Mouse (Mus musculus): ENCODE measurements around the gene Stk10.

Gene Stk10

DNA sequence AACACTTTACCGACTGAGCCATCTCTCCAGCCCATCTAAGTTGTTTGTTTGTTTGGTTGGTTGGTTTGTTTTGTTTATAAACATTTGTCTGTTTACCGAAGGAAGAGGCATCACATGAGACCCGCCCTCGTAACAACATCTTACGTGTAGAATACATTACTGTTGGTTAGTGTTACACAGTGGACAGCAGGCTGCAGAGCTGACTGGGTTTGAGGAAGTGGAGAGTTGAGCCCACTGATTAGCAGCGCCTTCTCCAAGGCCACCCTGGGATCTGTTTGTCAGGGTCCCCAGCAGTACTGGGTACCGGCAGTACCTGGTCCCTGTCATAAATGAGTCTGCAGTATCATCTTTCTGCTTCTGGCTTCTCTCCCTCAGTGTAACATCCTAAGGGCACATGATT, 35.0 kb downstream of the Stk10 start:
- DNase-seq (ENCODE audit: low spot score), result no peak

DNA sequence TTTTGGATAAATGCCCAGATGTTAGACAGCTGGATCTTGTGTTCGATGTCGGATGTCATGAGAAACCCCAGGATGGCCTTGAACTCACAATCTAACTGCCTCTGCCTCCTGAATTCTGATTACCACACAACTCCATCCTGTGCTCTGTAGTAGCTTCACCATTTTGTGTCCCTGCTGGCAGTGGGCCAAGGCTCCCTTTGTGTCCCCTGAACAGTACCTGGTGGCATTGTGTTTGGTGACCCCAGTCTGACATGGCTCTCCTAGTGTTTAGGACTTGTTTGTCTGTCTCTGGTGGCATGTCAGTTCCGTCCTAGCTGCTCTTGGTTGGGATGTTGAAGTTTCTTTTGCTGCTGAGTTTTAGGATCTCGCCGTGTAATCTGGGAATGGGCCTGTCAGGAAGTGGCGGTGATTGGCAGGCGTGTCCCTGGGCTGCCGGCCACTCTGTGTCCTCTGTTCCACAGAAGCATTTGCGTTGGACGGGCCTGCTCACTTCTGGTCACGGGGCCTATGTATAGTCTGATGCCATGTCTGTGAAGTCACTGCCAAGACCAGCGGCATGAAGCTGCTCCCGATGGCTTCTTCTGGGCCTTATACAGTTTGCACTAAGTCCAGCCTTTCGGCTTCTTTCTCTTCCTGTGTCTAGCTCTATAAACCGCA, 35.7 kb downstream of the Stk10 start:
- no peak for DNase-seq (ENCODE audit: low spot score)

DNA sequence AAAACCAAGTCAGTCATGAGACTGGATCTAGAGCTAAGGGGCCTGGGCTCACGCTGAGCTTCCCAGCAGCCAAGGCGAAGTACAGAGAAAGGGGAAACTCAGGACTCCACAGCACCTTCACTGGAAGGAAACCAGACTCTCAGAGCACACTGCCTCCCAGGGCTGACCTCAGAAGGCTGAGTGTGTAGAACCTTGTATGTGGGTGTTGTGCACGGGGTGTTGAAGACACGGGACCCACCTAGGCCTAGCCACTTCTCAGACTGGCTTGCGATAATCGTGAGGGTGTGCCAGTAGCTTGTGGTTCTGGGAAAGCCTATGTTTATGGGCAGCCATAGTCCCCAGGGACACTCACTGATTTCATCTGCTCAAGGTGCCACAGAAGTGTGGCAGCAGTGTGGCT, 38.0 kb downstream of the Stk10 start:
- DNase-seq (ENCODE audit: low spot score), result no peak

DNA sequence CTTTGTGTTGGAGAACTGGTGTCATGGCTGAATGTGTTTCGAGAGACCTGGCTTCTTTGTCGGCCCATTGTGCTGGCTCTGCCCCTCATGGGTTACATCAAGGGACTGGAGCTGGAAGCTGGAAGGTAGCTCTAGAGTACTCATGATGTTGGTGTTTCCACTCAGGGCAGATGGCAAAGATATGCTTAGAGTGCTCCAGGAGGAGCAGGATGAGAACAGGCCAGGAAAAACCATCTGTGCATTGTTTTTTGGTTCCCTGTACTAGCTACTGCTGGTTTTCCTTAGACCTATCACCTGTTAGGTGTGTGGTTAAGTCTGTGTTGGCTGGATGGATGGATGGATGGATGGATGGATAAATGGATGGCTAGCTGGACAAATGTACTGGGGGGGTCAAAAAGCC, 40.6 kb downstream of the Stk10 start:
- DNase-seq (ENCODE audit: low spot score), result no peak

DNA sequence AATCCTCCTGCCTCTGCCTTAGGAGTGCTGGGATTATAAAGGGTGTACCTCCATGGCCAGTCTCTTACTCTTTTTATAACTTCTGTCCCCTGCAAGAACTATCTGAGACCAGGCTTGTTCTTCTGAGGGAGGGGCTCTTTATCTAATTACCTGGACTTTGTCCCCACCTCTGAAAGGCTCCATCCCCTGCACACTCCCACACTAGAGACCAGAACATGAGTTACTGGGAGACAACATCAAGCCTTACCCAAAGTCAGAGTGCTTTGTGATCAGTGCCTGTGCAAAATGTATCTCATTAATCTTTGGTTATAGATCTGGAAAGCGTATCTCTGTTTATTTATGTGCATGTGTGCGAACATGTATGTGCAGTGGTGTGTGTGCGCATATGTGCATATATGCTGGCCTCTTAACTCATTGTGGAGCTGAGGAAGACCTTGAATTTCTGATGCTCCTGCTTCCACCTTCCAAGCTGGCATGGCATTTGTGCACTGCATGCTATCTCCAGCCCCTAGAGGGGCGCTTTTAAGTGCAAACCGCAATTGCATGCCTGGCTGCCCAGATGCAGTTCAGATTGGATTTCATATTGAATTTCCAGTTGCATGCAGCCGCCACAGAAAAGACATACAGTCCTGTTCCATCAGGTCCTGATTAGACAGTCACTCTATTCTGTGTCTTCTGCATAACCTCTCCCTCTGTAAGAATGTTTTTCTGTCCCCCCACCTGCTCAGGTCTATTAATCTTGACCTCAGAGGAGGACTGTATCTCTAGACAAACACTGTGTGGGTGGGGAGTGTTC, 43.1 kb downstream of the Stk10 start:
- no peak for DNase-seq (ENCODE audit: low spot score)

DNA sequence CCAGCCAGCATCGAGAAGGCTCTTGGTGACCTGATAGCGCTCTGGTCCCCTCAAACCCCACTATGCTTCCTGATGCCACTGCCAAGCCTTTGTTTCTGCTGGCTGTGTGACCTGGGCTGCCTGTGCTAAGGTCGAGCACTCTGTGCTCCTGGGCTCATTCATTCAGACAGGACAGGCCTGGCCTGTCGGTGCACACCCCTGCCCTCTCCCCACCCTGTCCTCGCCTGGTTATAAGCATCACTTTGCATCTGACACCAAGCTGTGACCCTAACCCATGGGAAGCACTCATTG, 43.6 kb downstream of the Stk10 start:
- DNase-seq (ENCODE audit: low spot score), result no peak

DNA sequence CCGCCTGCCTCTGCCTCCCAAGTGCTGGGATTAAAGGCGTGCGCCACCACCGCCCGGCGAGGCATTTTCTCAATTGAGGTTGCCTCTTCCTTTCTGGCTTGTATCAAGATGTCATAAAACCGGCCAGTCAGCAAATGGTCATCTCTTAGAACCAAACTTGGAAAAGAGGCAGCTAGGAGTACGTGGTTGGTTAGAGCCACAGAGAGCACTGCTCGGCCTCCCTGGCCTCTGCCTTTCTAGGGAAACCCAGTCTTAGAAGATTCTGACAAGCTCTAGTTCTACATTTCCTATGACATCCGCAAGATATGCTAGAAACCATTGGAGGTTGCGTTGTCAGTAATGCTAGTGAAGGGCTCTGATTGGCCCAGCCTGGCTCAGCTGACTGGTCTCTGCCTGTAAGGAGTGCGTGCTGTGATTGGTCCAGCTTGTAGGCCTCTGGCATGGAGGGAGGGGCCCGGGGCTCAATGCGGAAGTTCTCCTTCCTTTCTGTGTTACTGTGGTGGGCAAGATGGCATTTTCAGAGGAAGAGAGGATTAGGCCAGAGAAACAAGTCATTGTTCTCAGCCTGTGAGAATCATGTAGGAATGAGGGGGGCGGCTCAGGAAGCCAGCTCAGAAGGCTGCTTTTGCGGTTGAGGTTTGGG, 47.3 kb downstream of the Stk10 start:
- DNase-seq (ENCODE audit: low spot score), result no peak

DNA sequence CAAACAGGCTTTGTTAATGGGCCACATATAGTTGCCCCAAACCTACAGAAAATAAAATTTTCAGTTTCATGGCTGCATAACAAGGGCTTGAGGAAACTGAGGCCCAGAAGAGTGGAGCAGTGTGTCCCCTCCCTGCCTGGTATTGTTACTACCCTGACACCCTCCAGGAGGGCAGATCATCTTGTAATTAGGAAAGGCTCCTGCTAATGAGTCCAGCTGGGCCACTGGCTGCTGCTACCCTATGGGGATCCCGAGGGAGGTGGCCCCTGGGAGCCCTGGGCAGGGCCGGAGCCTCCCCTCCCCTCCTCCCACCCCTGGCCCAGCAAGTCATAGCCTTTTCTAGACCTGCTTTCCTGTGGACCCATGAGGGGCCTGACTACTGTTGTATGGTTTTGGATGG, 47.9 kb downstream of the Stk10 start:
- DNase-seq (ENCODE audit: low spot score), result no peak

DNA sequence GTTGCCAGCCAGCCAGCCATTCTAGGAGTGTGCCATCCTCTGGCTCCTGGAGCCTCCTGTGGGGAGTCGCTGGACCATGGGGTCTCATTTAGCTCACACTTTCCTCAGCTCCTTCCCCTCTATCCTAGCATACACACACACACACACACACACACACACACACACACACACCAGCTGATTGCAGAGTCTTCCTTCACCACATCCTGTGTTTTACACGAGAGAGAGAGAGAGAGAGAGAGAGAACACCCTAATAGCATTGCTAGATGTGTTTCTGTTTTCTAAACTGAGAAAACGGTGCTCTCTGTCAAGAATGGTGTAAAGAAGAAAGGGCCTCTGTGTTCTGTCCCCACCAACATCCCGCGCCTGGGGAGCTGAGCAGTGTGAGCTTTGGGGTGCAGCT, 49.7 kb downstream of the Stk10 start:
- DNase-seq (ENCODE audit: low spot score), result no peak

DNA sequence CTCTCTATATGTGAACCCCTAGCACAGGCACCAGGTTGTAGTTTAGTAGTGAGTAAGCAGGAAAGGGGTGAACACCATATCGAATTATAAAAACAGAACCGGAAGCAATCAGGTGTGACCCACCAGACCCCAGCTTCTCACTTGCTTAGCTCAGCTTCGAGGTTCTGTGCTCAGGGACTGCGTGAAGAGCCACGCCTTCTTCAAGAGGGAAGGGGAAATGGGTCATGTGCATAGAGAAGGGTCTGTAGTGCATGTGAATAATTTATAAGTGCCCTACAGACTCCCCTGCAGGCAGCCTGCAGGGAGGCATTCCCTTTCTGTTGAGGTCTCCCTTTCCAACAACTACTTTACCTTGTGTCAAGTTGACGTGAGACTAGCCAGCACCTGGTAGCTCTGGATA, 52.9 kb downstream of the Stk10 start:
- no peak for DNase-seq (ENCODE audit: low spot score)

DNA sequence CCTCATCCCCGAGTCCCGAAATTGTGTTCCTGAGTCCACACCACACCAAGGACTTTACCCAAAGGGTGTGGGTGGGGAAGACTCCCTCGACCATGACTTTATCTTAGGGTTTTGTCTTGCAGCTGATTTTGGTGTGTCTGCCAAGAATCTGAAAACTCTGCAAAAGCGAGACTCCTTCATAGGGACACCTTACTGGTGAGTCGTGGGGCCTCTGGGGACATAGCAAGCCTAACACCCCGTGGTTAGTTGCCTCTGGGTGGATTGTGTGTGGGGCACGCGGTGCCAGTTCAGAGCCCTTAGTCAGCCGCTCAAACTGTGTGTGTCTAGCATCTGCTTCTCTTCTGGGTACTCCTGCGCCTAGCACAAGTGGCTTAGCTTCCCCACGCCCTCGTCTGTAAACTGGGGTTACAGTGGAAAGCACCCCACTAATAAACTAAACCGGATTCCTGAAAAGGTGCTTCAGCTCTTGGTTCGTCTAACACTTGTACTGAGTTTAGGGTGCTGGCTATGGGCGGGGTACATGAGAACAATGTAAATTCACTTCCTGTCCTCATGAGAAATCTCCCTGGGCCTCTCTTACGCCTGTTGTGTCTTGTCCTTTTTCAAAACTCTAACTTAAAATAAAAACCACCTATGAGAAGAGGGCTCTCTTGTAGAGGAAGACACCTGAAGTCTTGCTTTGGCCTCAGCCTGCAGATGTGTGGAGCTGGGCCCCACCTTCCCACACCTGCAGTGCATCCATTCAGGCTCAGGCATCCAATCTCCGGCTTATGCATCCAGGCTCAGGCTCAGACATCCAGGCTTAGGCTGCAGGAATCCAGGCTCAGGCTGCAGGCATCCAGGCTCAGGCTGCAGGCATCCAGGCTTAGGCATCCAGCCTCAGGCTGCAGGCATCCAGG, 54.3 kb downstream of the Stk10 start:
- no peak for DNase-seq (ENCODE audit: low spot score)

DNA sequence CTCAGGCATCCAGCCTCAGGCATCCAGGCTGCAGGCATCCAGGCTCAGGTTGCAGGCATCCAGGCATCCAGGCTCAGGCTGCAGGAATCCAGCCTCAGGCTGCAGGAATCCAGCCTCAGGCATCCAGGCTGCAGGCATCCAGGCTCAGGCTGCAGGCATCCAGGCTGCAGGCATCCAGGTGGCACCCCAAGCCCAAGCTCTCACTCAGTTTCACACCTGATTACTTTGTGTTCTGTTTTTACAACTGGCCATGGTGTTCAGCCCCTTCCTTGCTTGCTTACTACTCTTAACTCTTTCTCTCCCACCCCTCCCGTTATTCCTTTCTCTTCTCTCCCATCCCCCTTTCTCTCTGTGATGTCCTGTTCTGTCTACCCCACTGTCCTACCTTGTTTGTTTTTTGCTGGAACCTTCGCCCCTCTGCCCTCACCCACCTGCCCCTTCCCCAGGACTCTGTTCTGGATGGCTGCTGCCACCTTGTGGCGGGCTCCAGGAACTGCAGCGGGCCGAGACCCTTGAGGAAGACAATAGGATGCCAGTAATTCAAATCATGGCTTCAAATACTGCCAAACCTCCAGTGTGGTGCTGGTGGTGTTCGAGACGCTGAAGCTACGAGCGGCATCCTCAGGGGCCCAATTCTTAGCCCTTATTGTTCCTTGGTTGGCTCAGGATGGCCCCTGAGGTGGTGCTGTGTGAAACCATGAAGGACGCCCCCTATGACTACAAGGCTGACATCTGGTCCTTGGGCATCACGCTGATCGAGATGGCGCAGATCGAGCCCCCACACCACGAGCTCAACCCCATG, 55.2 kb downstream of the Stk10 start:
- no peak for DNase-seq (ENCODE audit: low spot score)

DNA sequence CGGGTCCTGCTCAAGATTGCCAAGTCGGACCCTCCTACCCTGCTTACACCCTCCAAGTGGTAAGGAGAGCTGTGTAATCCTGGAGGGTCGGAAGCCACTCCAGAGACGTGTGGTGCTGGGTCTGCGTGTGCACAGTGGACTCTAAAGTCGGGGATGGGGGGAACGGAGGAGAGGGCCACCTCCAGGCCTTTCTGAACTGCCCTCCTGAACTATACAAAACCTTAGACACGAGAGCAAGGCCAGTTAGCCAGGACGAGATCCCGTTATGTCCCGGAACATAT, 55.7 kb downstream of the Stk10 start:
- no peak for DNase-seq (ENCODE audit: low spot score)

DNA sequence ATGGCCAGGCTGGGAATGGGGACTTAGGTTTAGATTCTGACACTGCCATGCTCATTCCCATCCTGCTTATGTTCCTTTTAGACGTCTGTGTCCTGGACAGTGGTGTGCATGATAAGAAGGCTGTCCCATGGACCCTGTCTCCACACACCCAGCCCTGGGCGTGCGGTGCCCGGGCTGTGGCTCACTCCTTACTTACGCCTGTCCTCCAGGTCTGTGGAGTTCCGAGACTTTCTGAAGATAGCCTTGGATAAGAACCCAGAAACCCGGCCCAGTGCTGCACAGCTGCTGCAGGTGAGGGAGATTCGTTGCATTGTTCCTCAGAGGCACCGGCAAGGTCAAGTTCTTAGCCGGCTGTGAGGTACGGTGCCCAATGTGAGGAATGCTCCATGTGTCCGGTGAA, 56.1 kb downstream of the Stk10 start:
- no peak for DNase-seq (ENCODE audit: low spot score)

DNA sequence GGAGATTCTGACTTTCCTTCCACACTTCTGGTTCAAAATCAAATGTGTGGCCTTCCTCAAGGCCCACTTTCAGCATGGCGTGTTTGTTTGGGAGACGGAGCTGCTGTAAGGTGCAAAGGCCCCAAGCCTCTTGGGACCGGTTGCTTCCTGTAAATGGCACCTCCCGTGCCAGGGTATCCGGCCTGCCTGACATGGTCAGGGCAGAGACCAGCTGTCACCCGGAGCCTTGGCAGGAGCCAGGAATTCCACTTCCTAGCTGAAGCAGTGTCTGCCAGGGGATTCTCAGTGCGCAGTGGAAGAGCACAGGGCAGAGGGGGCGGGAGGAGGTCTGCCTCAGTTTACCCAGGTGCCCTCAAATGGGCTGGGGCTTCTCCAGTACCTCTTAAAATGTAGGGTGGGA, 56.7 kb downstream of the Stk10 start:
- DNase-seq (ENCODE audit: low spot score), result no peak

DNA sequence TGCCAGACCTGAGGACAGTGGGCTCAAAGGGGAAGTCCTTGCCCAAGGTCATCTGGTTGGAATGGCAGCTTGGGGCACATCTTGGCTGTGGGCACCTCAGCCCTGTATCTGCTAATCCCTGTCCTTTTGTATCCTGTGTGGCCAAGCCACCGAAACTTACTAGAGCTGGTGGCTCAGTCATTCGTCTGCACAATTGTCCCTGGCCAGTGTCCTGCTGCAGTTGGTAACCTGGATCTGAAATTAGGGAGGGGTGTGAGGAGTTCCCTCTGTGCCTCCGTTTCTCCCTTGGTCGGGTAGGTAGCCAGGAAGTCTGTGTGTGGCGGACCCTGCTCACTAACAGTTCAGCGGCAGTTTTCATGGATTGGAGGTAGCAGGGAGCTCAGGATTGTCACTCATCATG, 57.1 kb downstream of the Stk10 start:
- DNase-seq (ENCODE audit: low spot score), result no peak

DNA sequence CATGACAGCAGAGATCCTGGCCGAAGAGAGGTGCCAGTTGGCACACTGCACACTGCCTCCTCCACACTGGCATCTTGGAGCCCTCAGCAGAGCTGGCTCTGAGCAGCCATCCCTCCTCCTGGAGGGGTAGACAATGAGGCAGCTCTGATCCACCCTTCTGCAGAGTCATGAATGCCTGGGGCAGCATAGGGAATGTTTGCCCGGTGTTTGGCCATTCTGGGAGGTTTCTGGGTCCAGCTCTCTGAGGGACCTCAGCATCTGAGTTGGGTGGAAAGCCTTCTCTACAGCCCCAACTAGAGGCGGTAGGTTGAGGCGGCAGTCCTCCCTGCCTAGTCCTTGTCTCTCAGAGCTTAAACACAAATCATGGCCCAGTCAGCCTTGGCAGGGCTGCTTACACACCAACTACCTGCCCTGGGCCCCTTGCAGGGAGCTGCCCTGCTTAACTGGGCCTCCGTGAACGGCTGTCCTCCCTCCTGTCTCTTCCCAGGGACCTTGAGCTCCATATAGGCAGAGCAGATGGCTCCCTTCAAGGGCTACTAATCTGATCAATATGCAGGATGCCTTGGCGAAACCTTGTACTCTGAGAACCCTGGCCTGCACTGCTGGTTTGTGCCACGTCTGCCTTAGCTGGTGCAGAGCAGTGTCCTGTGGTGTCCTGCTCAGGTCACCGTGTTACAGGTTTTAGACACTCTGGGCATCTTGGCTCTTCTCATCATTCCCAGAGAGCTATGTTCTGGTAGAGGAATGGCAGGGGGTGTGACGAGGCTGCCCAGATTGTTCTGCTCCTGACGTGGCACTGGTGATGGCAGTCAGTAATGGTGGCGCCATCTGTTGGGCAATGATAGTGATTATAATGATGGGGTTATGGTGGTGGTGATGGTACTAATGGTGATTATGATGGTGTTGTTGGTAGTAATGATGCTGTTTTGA, 59.1 kb downstream of the Stk10 start:
- DNase-seq (ENCODE audit: low spot score), result no peak

DNA sequence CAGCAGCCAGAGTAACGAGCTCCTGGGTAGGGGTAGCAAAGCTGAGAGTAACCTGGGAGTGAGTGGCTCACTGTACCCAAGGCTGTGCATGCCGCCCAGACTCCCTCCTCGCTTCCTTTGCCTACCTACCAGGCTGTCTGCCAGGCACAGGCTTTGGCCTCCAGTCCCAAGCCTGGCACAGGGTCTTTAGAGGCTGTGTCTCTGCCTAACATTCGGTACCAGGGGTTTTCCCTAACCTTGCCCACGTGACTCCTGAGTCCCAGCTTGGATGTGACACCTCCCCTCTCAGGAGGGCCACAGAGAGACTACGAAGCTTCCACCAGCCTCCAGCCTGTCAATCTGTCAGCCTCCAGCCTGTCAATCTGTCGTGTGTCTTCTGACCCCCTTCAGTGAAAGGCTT, 60.0 kb downstream of the Stk10 start:
- no peak for DNase-seq (ENCODE audit: low spot score)

DNA sequence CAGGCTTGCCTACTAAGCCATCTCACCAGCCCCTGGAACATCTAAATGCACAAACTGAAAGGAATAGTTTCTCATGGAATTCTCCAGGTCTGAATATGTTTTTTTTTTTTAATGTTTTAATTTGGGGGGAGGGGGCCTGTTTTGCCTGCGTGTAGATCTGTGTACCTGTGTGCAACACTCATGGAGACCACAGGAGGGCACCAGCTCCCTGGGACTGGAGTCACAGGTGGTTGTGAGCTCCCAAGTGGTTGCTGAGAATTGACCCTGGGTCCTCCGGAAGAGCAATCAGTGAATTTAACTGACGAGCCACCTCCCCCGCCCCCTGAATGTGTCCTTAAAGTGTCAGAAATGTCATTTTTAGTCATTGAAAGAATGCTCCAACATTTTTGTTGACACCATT, 61.0 kb downstream of the Stk10 start:
- no peak for DNase-seq (ENCODE audit: low spot score)

DNA sequence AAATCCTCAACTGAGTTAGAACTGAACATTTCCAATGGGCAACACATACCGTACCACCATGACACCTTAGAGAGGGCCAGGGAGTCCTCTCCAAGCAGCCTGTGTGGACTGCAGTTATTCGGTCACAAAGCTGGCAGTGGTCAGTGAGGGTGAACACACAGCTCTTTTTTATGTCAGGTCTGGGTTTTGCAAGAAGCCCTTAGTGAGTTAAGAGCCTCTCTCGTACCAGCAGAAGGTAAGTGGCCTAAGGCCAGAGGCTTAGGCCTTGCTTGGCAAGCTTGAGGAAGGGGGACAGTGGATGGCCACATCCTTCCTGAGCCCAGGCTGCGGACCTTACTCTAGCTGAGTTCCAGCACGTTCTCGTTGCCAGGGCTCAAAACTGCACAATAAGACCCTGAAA, 67.3 kb downstream of the Stk10 start:
- no peak for DNase-seq (ENCODE audit: low spot score)

All from urinary bladder, postnatal 10 days (tissue).